Mouse (Mus musculus) embryonic facial prominence, embryonic 11.5 days (tissue): ENCODE measurements at regions not wholly inside any gene's neighbourhood (a gene's known extent, or its start where the extent isn't known, plus 50 kb on each side); places are given as distances from the start of the nearest gene placed in this dataset.

Experiments used
- ATAC-seq: fragments of 200-750 bp; cut with Nextera tagmentation; replicated peaks from 2 replicates; pipeline ENCODE4 v1.8.0; 2017; ENCODE audit warnings: low read depth; ENCODE audit not compliant: insufficient number of reproducible peaks, low FRiP score, low TSS enrichment
- DNase-seq: peaks from one replicate; pipeline ENCODE4 v3.0.0-alpha.2; 2015; ENCODE audit warnings: low spot score
- H3K27ac ChIP-seq: fragments of 300-500 bp; sonication (generic); replicated peaks from 2 replicates; pipeline ENCODE4 v1.5.1; 2014; ENCODE audit warnings: mild to moderate bottlenecking, low read depth, low read length, control low read depth
- H3K27me3 ChIP-seq: fragments of 300-500 bp; sonication (generic); 2 replicates; pipeline ENCODE4 v1.6.1; 2014; ENCODE audit warnings: mild to moderate bottlenecking, low read length, moderate library complexity, mixed read lengths; ENCODE audit not compliant: control insufficient read depth, insufficient read depth
- H3K36me3 ChIP-seq: fragments of 300-500 bp; sonication (generic); replicated peaks from 2 replicates; pipeline ENCODE4 v1.6.1; 2014; ENCODE audit warnings: low read depth, mild to moderate bottlenecking, low read length, moderate library complexity, mixed read lengths; ENCODE audit not compliant: control insufficient read depth, insufficient read depth
- H3K4me1 ChIP-seq: fragments of 300-500 bp; sonication (generic); 2 replicates; pipeline ENCODE4 v1.6.1; 2014; ENCODE audit warnings: low read length, mixed read lengths; ENCODE audit not compliant: control insufficient read depth, insufficient read depth
- H3K4me2 ChIP-seq: fragments of 300-500 bp; sonication (generic); 2 replicates; pipeline ENCODE4 v1.6.1; 2014; ENCODE audit warnings: low read depth, mild to moderate bottlenecking, control low read depth, low read length, moderate library complexity
- H3K4me3 ChIP-seq: fragments of 300-500 bp; sonication (generic); 2 replicates; pipeline ENCODE4 v1.5.1; 2014; ENCODE audit warnings: low read depth, low read length, control low read depth
- H3K9ac ChIP-seq: fragments of 300-500 bp; sonication (generic); replicated peaks from 2 replicates; pipeline ENCODE4 v1.6.1; 2014; ENCODE audit warnings: mild to moderate bottlenecking, control low read depth, low read length
- H3K9me3 ChIP-seq: fragments of 300-500 bp; sonication (generic); replicated peaks from 2 replicates; pipeline ENCODE4 v1.6.1; 2016; ENCODE audit warnings: mild to moderate bottlenecking, low read length, inconsistent platforms, mixed read lengths; ENCODE audit not compliant: control insufficient read depth
- WGBS: fragments of 180-500 bp; shearing (Covaris S2); extraction: QIAGEN DNeasy Blood & Tissue Kit; methylation state at CpG from one replicate; pipeline ENCODE4 v1.1.7; 2014; 5-methylcytosine and 5-hydroxymethylcytosine counted together

DNA sequence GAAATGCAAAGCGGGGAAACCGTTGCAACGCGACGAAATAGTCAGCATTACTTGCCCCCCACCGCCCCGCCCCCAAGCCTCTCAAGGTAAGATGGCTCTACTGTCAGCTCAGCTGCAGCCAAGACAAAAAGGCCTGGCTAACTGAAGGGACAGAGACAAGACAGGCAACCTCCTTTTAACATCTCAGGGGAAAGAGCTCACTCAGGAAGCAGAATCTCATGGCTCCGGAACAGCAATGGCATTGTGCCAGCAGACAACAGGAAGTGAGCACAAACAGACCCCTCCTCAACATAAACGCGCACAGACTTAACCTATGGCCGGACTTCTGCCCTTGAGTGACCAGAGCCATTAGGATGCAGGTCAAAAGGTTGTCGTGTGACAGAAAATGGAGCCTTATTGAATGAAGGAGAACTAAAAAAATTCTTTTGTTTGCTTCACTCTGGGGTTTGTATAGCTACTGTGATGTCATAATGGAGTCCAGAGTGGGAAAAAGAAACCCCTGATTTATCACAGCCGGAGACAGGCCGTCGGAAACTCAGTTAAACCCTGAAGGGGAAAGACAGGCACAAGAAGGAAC, 241.0 kb downstream of the Ndfip2 start:
- 12% methylated on average over 15 of the region's 15 CpGs for WGBS
- H3K36me3 ChIP-seq = no peaks in the 10 kb centered on the region
- no peaks in the 10 kb centered on the region for H3K27me3 ChIP-seq
- DNase-seq (peak; percentile 37), ATAC-seq (no peak)
- peak overlapping the region; percentile 14; the same call in 1 of the 2 replicates for H3K4me2 ChIP-seq
- no peaks in the 10 kb centered on the region for H3K9me3 ChIP-seq
- no peak overlapping the region for H3K27ac ChIP-seq
- H3K4me1 ChIP-seq = peaks cover 3% of the 10 kb centered on the region; the same call in 1 of the 2 replicates
- H3K4me3 ChIP-seq = no peak overlapping the region
- no peak overlapping the region for H3K9ac ChIP-seq

- Histone ChIP-seq H3K4me2 (no peak overlapping the region), H3K27me3 (no peaks in the 10 kb centered on the region), H3K9me3 (no peaks in the 10 kb centered on the region), H3K4me3 (no peak overlapping the region), H3K27ac (no peak overlapping the region), H3K36me3 (no peaks in the 10 kb centered on the region), H3K9ac (no peak overlapping the region), H3K4me1 (peaks cover 3% of the 10 kb centered on the region; the same call in 1 of the 2 replicates)
- ATAC-seq (no peak), DNase-seq (no peak)
- WGBS = 68% methylated on average over 10 of the region's 10 CpGs
Measured at GRCm38 (mm10) chr14:105498155-105498906, 240.0 kb downstream of the Ndfip2 start.

DNA sequence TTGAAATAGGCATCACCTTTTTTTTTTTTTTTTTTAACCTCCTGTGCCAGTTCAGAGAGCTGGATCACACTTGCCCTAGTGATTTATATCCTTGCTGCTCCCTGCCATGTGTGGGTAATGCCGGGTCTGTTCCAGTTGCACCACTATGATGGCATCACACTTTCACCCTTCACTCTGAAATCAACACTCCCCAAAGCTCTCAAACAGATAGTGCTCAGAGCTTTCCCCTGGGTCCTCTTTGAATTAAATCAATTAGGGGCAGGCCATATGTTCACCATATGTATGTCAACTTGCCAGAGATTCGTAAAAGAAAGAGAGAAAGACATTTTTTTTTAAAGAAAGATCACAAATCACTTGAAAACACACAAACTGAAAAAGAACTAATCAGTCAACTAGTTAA, 236.8 kb downstream of the Ndfip2 start:
- Histone ChIP-seq H3K9me3 (no peaks in the 10 kb centered on the region), H3K4me3 (no peak overlapping the region), H3K9ac (no peak overlapping the region), H3K4me1 (no peaks in the 10 kb centered on the region), H3K27me3 (no peaks in the 10 kb centered on the region), H3K4me2 (no peak overlapping the region), H3K27ac (no peak overlapping the region), H3K36me3 (no peaks in the 10 kb centered on the region)
- no peak for ATAC-seq
- peak; percentile 62 for DNase-seq
- WGBS = 36% methylated on average over 2 of the region's 2 CpGs

GRCm38 (mm10) chr14:105494415-105494814, 236.0 kb downstream of the Ndfip2 start:
- 85% methylated on average over 3 of the region's 3 CpGs for WGBS
- DNase-seq = no peak
- Histone ChIP-seq H3K4me2 (no peak overlapping the region), H3K4me1 (no peaks in the 10 kb centered on the region), H3K27me3 (no peaks in the 10 kb centered on the region), H3K4me3 (no peak overlapping the region), H3K9ac (no peak overlapping the region), H3K36me3 (no peaks in the 10 kb centered on the region), H3K27ac (no peak overlapping the region), H3K9me3 (no peaks in the 10 kb centered on the region)
- no peak for ATAC-seq

DNA sequence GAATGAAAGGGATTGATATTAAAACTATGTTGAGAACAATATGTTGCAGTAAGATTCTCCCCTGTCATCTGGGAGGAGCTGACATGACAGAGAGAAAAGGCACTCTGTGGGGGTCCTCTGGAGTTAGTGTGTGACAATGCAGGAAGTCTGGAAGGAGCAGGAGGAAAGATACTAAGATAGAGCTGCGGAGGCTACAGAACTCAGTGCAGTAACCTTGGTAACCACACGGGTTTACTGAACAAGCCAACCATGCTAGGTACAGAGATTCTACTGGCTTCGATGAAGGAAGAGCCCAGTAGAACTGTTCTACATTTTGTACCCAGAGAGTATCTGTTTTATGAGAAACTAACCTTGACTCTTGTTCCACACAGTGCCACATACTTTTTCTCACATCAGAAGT, 231.8 kb downstream of the Ndfip2 start:
- H3K4me2 ChIP-seq = no peak overlapping the region
- WGBS = 65% methylated on average over 3 of the region's 3 CpGs
- H3K27me3 ChIP-seq = no peaks in the 10 kb centered on the region
- DNase-seq = no peak
- H3K9ac ChIP-seq = no peak overlapping the region
- no peaks in the 10 kb centered on the region for H3K4me1 ChIP-seq
- no peaks in the 10 kb centered on the region for H3K36me3 ChIP-seq
- H3K27ac ChIP-seq = no peak overlapping the region
- H3K9me3 ChIP-seq = no peaks in the 10 kb centered on the region
- ATAC-seq = no peak
- no peak overlapping the region for H3K4me3 ChIP-seq

DNA sequence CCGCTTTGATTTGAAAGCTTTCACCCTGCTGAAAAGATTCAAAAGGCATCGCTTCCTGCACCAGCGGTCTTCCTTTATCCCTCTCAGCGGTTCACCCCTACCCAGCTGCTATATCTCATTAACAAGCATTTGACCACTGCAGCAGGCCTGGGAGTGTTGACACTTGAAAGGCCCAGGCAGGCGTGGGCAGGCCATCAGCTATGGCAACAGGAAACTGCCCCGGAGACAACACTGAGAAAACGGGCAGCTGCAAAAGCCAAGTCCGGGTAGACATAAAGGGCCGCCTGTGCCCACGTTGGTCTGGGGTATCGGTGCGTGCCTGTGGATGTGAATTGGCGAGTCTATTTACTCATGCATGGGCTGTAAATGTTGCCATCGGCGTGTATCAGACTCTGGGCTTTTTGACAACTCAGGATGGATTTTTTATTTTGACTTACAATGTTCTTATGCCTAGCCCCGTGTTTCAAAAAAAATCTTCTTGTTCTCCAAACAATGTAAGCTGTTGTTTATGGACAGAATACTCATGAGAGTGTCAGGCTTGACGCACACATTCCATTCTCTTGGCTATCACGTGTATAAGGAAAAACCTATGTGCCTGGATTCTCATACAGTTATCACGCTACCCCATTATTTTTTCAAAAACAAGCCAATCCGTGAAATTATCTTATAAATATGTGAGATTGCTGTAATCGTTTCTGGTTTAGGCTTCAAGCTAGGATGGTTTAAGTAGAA, 225.1 kb downstream of the Ndfip2 start:
- no peaks in the 10 kb centered on the region for H3K4me1 ChIP-seq
- peak; percentile 84 for ATAC-seq
- peak overlapping the region; percentile 19 for H3K4me2 ChIP-seq
- peak overlapping the region; percentile 46 for H3K9ac ChIP-seq
- H3K36me3 ChIP-seq = no peaks in the 10 kb centered on the region
- no peak overlapping the region for H3K27ac ChIP-seq
- H3K27me3 ChIP-seq = no peaks in the 10 kb centered on the region
- DNase-seq = peak; percentile 60
- WGBS = 10% methylated on average over 21 of the region's 21 CpGs
- peak overlapping the region; percentile 17; the same call in 1 of the 2 replicates for H3K4me3 ChIP-seq
- H3K9me3 ChIP-seq = no peaks in the 10 kb centered on the region

GRCm38 (mm10) chr14:105482644-105483351, 224.4 kb downstream of the Ndfip2 start:
- H3K9me3 ChIP-seq = no peaks in the 10 kb centered on the region
- 5% methylated on average over 16 of the region's 16 CpGs for WGBS
- no peaks in the 10 kb centered on the region for H3K27me3 ChIP-seq
- peak; percentile 44 for DNase-seq
- no peaks in the 10 kb centered on the region for H3K4me1 ChIP-seq
- no peak overlapping the region for H3K27ac ChIP-seq
- H3K9ac ChIP-seq = peak overlapping the region; percentile 46
- peak overlapping the region; percentile 19 for H3K4me2 ChIP-seq
- H3K36me3 ChIP-seq = no peaks in the 10 kb centered on the region
- 0 out of 2 replicates have a peak, but pooled peaks have one; percentile 15 for ATAC-seq
- peak overlapping the region; percentile 17; the same call in 1 of the 2 replicates for H3K4me3 ChIP-seq
